Mouse (Mus musculus) MEL (cell line): ENCODE measurements around the gene Heatr6. TPM values are rescaled to one million over a fixed set of nuclear protein-coding genes. Genes with fewer than 3 reads are reported as not detected.

ENCODE experiments used
- DNase-seq: peaks from one replicate; pipeline ENCODE4 v3.0.0; 2011; ENCODE audit warnings: low read depth, low spot score
- H3K27ac ChIP-seq: 2 replicates; pipeline ENCODE4 v1.5.1; 2012; ENCODE audit warnings: low read depth, mild to moderate bottlenecking, control low read depth, low read length, moderate library complexity; ENCODE audit not compliant: control insufficient read depth
- H3K27me3 ChIP-seq, 2 experiments: fragments of 150-350 bp in 1 of 2; sonication (generic) in 1 of 2; 2 replicates each; pipeline ENCODE4 v1.6.1; 2012; ENCODE audit warnings: low read length in 2 of 2, mild to moderate bottlenecking in 2 of 2, improper control_type of control experiment in 1 of 2, moderate library complexity in 1 of 2; ENCODE audit not compliant: insufficient read depth in 2 of 2, control insufficient read depth in 1 of 2
- H3K36me3 ChIP-seq, 2 experiments: 2 replicates each; pipeline ENCODE4 v1.6.1; 2012 to 2014; ENCODE audit warnings: low read length in 2 of 2, improper control_type of control experiment in 1 of 2, inconsistent platforms in 1 of 2, mild to moderate bottlenecking in 1 of 2; ENCODE audit not compliant: insufficient read depth in 2 of 2, control insufficient read depth in 1 of 2
- H3K4me1 ChIP-seq, 2 experiments: fragments of 150-350 bp in 1 of 2; sonication (generic) in 1 of 2; 2 replicates each; pipeline ENCODE4 v1.6.1; 2012; ENCODE audit warnings: low read length in 2 of 2, improper control_type of control experiment in 1 of 2, mild to moderate bottlenecking in 1 of 2; ENCODE audit not compliant: insufficient read depth in 2 of 2, control insufficient read depth in 1 of 2
- H3K4me3 ChIP-seq, 2 experiments: fragments of 150-350 bp in 1 of 2; sonication (generic) in 1 of 2; 2 replicates each; pipeline ENCODE4 v1.5.1; 2012; ENCODE audit warnings: low read depth in 2 of 2, low read length in 2 of 2, mild to moderate bottlenecking in 2 of 2, moderate library complexity in 2 of 2, control low read depth in 1 of 2, improper control_type of control experiment in 1 of 2; ENCODE audit not compliant: control insufficient read depth in 1 of 2, insufficient read depth in 1 of 2
- H3K79me2 ChIP-seq: 2 replicates; pipeline ENCODE4 v1.6.1; 2012; ENCODE audit warnings: mild to moderate bottlenecking, low read length, moderate library complexity; ENCODE audit not compliant: control insufficient read depth, poor library complexity, insufficient read depth
- H3K9ac ChIP-seq: 2 replicates; pipeline ENCODE4 v1.6.1; 2012; ENCODE audit warnings: low read depth, mild to moderate bottlenecking, control low read depth, low read length, moderate library complexity; ENCODE audit not compliant: control insufficient read depth, poor library complexity, severe bottlenecking
- H3K9me3 ChIP-seq: fragments of 150-350 bp; sonication (generic); replicated peaks from 2 replicates; pipeline ENCODE4 v1.6.1; 2012; ENCODE audit warnings: mild to moderate bottlenecking, low read length, improper control_type of control experiment, moderate library complexity; ENCODE audit not compliant: insufficient read depth
- CHD2 ChIP-seq: IDR thresholded peaks from 2 replicates; pipeline ENCODE4 v1.6.1; 2011; ENCODE audit warnings: low read length, improper control_type of control experiment
- E2F4 ChIP-seq: IDR thresholded peaks from 2 replicates; pipeline ENCODE4 v1.6.1; 2011; ENCODE audit warnings: low read depth, low read length, improper control_type of control experiment, borderline replicate concordance
- EP300 ChIP-seq, 2 experiments: IDR thresholded peaks; 2 replicates each; pipeline ENCODE4 v1.6.1; 2011; ENCODE audit warnings: improper control_type of control experiment in 2 of 2, low read length in 2 of 2, low read depth in 1 of 2, mild to moderate bottlenecking in 1 of 2
- ETS1 ChIP-seq: IDR thresholded peaks from 2 replicates; pipeline ENCODE4 v1.6.1; 2012; ENCODE audit warnings: low read depth, mild to moderate bottlenecking, inconsistent platforms, low read length, improper control_type of control experiment, moderate library complexity
- GABPA ChIP-seq: IDR thresholded peaks from 2 replicates; pipeline ENCODE4 v1.6.1; 2012; ENCODE audit warnings: low read depth, mild to moderate bottlenecking, inconsistent platforms, low read length, improper control_type of control experiment, moderate library complexity
- JUND ChIP-seq: IDR thresholded peaks from 2 replicates; pipeline ENCODE4 v1.6.1; 2011; ENCODE audit warnings: low read depth, mild to moderate bottlenecking, improper control_type of control experiment, low read length
- MAX ChIP-seq: IDR thresholded peaks from 2 replicates; pipeline ENCODE4 v1.6.1; 2011; ENCODE audit warnings: low read length, improper control_type of control experiment
- MAZ ChIP-seq: IDR thresholded peaks from 2 replicates; pipeline ENCODE4 v1.6.1; 2012; ENCODE audit warnings: low read depth, mild to moderate bottlenecking, inconsistent platforms, low read length, improper control_type of control experiment
- MEF2A ChIP-seq: IDR thresholded peaks from 2 replicates; pipeline ENCODE4 v1.6.1; 2014; ENCODE audit warnings: low read depth, mild to moderate bottlenecking, inconsistent platforms, low read length, improper control_type of control experiment; ENCODE audit not compliant: poor library complexity, insufficient replicate concordance, severe bottlenecking; ENCODE audit errors: extremely low read depth
- MXI1 ChIP-seq: IDR thresholded peaks from 2 replicates; pipeline ENCODE4 v1.6.1; 2011; ENCODE audit warnings: mild to moderate bottlenecking, low read depth, low read length, improper control_type of control experiment
- MYB ChIP-seq: IDR thresholded peaks from 2 replicates; pipeline ENCODE4 v1.6.1; 2011; ENCODE audit warnings: mild to moderate bottlenecking, low read depth, low read length, improper control_type of control experiment
- MYC ChIP-seq: IDR thresholded peaks from 2 replicates; pipeline ENCODE4 v1.6.1; 2011; ENCODE audit warnings: low read depth, mild to moderate bottlenecking, low read length, improper control_type of control experiment, moderate library complexity
- NELFE ChIP-seq: IDR thresholded peaks from 2 replicates; pipeline ENCODE4 v1.6.1; 2011; ENCODE audit warnings: low read depth, low read length, improper control_type of control experiment
- POLR2AphosphoS5 ChIP-seq: IDR thresholded peaks from 2 replicates; pipeline ENCODE4 v1.6.1; 2012; ENCODE audit warnings: low read depth, borderline replicate concordance, mild to moderate bottlenecking, inconsistent platforms, low read length, moderate library complexity, mixed read lengths
- RCOR1 ChIP-seq: IDR thresholded peaks from 2 replicates; pipeline ENCODE4 v1.6.1; 2012; ENCODE audit warnings: low read depth, mild to moderate bottlenecking, inconsistent platforms, low read length, improper control_type of control experiment
- TBP ChIP-seq: IDR thresholded peaks from 2 replicates; pipeline ENCODE4 v1.8.0; 2011; ENCODE audit warnings: low read depth, low read length, improper control_type of control experiment
- UBTF ChIP-seq: IDR thresholded peaks from 2 replicates; pipeline ENCODE4 v1.6.1; 2012; ENCODE audit warnings: low read depth, mild to moderate bottlenecking, inconsistent platforms, low read length, improper control_type of control experiment, moderate library complexity, borderline replicate concordance; ENCODE audit not compliant: insufficient read depth
- USF1 ChIP-seq: IDR thresholded peaks from 2 replicates; pipeline ENCODE4 v1.6.1; 2014; ENCODE audit warnings: low read depth, mild to moderate bottlenecking, inconsistent platforms, low read length, improper control_type of control experiment, moderate library complexity
- USF2 ChIP-seq, 2 experiments: IDR thresholded peaks; 2 replicates each; pipeline ENCODE4 v1.6.1; 2011 to 2012; ENCODE audit warnings: improper control_type of control experiment in 2 of 2, low read length in 2 of 2, borderline replicate concordance in 1 of 2, inconsistent platforms in 1 of 2, low read depth in 1 of 2, mild to moderate bottlenecking in 1 of 2; ENCODE audit not compliant: insufficient read depth in 1 of 2
- ZC3H11A ChIP-seq: IDR thresholded peaks from 2 replicates; pipeline ENCODE4 v1.6.1; 2012; ENCODE audit warnings: low read depth, mild to moderate bottlenecking, inconsistent platforms, low read length, improper control_type of control experiment
- ZKSCAN1 ChIP-seq: IDR thresholded peaks from 2 replicates; pipeline ENCODE4 v1.6.1; 2012; ENCODE audit warnings: low read depth, mild to moderate bottlenecking, inconsistent platforms, low read length, improper control_type of control experiment, moderate library complexity
- polyA plus RNA-seq, 2 experiments: library from polyadenylated mRNA; stranded (reverse) in 1 of 2; unstranded in 1 of 2; fragments of >175 nt in 1 of 2; fragments of >200 nt in 1 of 2; gene quantifications; 2 replicates each; pipeline versions ENCODE4 v1.2.1 to v1.2.4; 2012; ENCODE audit warnings: low replicate concordance in 2 of 2, low read depth in 1 of 2; ENCODE audit not compliant: insufficient read length in 2 of 2, insufficient read depth in 1 of 2, missing spikeins in 1 of 2
- total RNA-seq: library from RNA; depleted of rRNA; stranded (reverse); fragments of 300-350 nt; gene quantifications from 2 replicates; pipeline ENCODE4 v1.2.3, GENCODE M21; 2012

Heatr6 gene
- total and polyA plus RNA-seq, 3 experiments: 17.3 to 21.2 TPM; not detected in 1

DNA sequence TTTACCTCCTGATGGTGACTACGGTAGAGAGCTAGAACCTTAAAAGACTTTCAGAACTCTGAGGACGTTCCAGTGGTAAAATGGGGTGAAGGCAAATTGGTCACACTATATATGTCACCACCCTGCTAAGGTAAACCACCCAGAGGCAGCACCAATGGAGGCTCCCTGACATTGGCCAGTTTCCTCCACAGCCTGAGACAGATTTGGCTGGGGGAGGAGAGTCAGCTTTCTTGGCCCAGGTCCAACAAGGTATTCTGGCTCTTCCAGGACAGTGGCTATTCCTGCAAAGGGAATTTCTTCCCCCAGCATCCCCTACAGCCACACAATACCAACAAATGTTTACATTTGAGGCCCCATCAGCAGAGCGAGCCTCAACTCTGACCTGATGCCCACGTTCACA is 64.5 kb downstream of the Heatr6 start:
- DNase-seq: no peak
- H3K36me3 ChIP-seq: no peaks in the 10 kb centered on the region
- H3K27me3 ChIP-seq: peaks cover 7 to 15% of the 10 kb centered on the region in 2 experiments
- H3K79me2 ChIP-seq: no peaks in the 10 kb centered on the region
- TF ChIP-seq MAX (no peak), GABPA (no peak), MAZ (no peak), JUND (no peak), USF2 (IDR thresholded peaks at IDR 0.05; ENCODE audit: borderline replicate concordance in 1 of 2, insufficient read depth in 1 of 2, low read depth in 1 of 2, low read length in 2 of 2) (no peak), EP300 (IDR thresholded peaks at IDR 0.05; ENCODE audit: low read depth in 1 of 2, low read length in 2 of 2) (no peak), USF1 (no peak), MYB (no peak), NELFE (no peak), E2F4 (no peak), ZKSCAN1 (no peak), POLR2AphosphoS5 (no peak), RCOR1 (no peak), CHD2 (no peak), ZC3H11A (no peak), MXI1 (no peak), ETS1 (no peak), TBP (no peak), MEF2A (no peak), UBTF (no peak)
- TF ChIP-seq, all 39 proteins: peak for 0
- Histone ChIP-seq H3K9ac (no peak overlapping the region), H3K4me1 (no peaks in the 10 kb centered on the region), H3K4me3 (no peak overlapping the region), H3K27ac (no peak overlapping the region), H3K9me3 (no peaks in the 10 kb centered on the region)

DNA sequence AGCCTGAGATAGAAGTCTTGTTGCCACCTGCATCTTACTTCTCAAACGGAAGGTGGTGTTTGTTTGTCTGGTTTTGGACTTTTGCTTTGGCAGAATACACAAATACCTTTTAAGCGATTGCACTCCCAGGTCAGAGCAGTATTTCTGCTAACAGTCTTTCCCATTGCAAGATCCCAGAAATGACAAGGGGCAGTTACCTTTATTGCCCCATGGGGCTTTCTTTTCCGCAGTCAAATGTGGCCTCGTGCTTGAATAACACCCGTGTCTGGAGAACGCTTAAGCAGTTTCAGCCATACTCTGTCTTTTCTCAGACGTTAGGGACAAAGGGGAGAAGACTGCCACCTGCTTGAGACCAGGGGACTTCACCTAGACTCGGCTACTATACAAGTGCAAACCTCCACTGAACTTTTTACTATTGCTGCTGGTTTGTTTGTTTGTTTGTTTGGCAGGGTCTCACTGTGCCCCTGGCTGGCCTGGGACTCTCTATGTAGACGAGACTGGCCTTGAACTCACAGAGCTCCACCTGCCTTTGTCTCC is 65.2 kb downstream of the Heatr6 start:
- no peaks in the 10 kb centered on the region for H3K79me2 ChIP-seq
- no peak for DNase-seq
- no peak overlapping the region for H3K27ac ChIP-seq
- TF ChIP-seq USF2 (IDR thresholded peaks at IDR 0.05; ENCODE audit: borderline replicate concordance in 1 of 2, insufficient read depth in 1 of 2, low read depth in 1 of 2, low read length in 2 of 2): no peak
- TF ChIP-seq UBTF: no peak
- no peak for TF ChIP-seq MAZ
- TF ChIP-seq MYC: no peak
- H3K4me1 ChIP-seq: no peaks in the 10 kb centered on the region
- H3K9me3 ChIP-seq: no peaks in the 10 kb centered on the region
- peaks cover 6 to 13% of the 10 kb centered on the region in 2 experiments for H3K27me3 ChIP-seq
- no peak overlapping the region for H3K9ac ChIP-seq
- H3K4me3 ChIP-seq: no peak overlapping the region
- no peaks in the 10 kb centered on the region for H3K36me3 ChIP-seq
